Mouse (Mus musculus): ENCODE measurements around the gene Gm20388. TPM values are rescaled to one million over a fixed set of nuclear protein-coding genes. Genes with fewer than 3 reads are reported as not detected.

The Gm20388 gene
- polyA plus RNA-seq, 1 experiment from 2014 or later: not detected

DNA sequence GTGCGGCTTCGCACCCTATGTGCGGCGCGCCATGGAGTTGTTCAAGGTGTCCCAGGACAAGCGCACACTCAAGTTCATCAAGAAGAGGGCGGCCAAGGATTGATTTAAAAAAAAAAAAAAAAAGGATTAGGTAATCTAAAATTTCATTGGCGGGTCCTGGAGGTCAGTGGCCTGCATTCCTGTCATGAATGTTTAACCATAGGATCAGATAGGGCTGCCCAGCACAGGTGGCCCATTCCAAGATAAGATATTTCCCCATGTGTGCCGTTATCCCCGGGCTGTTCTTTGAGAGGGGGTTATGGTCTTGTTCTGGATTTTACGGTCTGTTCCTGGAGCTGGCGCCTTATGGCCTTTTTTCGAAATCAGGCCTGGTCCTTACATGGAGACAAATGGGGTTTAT is 2926.1 kb downstream of the Gm20388 start:
- Histone ChIP-seq H3K4me2 (no peak overlapping the region), H3K9me3 (replicated peaks) (no peaks in the 10 kb centered on the region), H3K27ac (no peak overlapping the region), H3K9ac (no peak overlapping the region), H3K36me3 (no peaks in the 10 kb centered on the region), H3K27me3 (0 out of 2 replicates have a peak, but pooled peaks cover 5% of the 10 kb centered on the region), H3K4me1 (replicated peaks) (no peaks in the 10 kb centered on the region), H3K4me3 (no peak overlapping the region)
- no peak for ATAC-seq (replicated peaks; ENCODE audit: insufficient number of reproducible peaks, insufficient read depth, low FRiP score, low read depth)
- 83% methylated on average over 13 of the region's 13 CpGs for WGBS

DNA sequence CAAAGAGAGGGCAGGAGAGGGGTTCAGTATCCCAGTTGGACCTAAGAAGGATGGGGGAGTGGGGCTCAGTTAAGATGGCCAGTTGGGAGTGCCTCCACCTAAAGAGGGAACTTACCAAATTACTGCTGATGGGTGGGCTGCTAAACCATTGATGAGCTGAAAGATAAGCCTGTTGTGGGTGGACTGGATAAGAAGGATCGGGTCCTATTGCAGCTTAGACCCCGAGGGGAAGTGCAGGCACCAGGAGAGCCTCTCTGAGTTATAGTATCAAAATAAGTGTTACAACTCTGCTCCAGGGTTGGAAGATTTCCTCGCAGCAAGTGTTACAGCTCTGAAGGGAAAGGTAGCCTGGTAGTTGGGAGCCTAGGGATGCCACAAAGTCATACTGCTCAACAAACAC is 2933.5 kb downstream of the Gm20388 start:
- H3K36me3 ChIP-seq: no peaks in the 10 kb centered on the region
- H3K4me3 ChIP-seq: no peak overlapping the region
- 64% methylated on average over 3 of the region's 3 CpGs for WGBS
- peaks cover 23% of the 10 kb centered on the region for H3K4me1 ChIP-seq (replicated peaks)
- ATAC-seq (replicated peaks; ENCODE audit: insufficient number of reproducible peaks, insufficient read depth, low FRiP score, low read depth): no peak
- H3K27me3 ChIP-seq: peaks cover 3% of the 10 kb centered on the region
- no peak overlapping the region for H3K9ac ChIP-seq
- no peaks in the 10 kb centered on the region for H3K9me3 ChIP-seq (replicated peaks)
- H3K27ac ChIP-seq: no peak overlapping the region
- H3K4me2 ChIP-seq: no peak overlapping the region

DNA sequence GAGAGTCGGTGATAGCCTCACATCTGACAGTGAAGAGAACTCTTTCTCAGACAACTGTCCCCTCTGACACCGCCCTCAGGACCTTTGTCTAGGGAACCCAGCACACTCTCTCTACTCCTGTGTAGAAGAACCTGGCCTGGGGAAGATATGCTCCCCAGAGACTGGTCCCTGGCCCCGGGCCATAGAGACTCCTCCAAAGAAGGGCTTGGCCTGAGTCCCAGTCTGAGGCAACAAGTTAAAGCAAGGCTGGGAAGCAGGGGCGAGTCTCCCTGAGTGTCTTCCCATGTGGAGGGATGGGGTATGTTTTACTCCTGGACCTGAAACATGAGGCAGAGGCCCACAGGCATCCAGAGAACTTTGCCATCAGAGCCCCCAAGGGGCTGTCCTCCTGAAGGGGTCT is 2935.0 kb downstream of the Gm20388 start:
- no peak for ATAC-seq (replicated peaks; ENCODE audit: insufficient number of reproducible peaks, insufficient read depth, low FRiP score, low read depth)
- WGBS: 51% methylated on average over 4 of the region's 4 CpGs

DNA sequence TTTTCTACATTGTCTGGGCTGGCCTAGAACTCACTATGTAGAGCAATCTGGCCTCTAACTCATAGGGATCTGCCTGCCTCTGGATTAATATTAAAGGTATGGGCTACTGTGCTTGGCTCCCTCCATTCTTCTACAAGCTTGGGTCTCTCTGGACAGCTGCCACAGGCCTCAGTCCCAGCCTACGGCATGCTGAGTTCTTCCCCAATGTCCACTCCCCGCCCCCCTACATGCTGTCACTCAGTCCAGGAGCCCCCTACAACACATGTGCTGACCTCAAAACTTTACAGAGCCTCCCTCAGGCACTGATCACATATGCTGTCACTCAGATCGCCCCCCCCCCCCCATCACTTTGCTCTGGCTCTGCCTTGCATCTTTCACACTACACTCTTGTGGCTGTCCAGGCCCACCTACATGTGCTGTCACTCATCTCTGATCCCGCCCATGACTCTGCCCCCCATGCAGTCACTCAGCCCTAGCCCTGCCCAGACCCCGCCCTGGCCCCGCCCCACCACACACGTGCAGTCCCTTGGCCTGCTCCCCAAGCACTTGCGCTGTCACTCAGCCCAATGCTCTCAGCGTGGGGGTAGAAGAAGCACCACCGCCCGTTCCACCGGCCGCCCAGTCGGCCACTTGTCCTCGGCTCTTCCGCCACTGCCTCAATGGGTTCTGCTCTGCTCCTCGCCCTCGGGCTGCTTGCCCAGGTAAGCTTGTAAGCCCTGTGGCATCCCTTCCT is 2937.4 kb downstream of the Gm20388 start, which contains the start of gene Cdh15:
Gene Cdh15 (plus strand): TSS at position 138 of the 733 bp plus-strand sequence.
- no peak within 1 kb of the TSS for H3K27ac ChIP-seq
- H3K36me3 ChIP-seq: no peaks in the 10 kb centered on the region
- peak; percentile 84 for ATAC-seq (replicated peaks; ENCODE audit: insufficient number of reproducible peaks, insufficient read depth, low FRiP score, low read depth)
- peaks cover 19% of the 10 kb centered on the region; the same call in 1 of the 2 replicates for H3K27me3 ChIP-seq
- H3K4me2 ChIP-seq: peak within 1 kb of the TSS; percentile 42
- 0 out of 2 replicates have a peak within 1 kb of the TSS, but pooled peaks have one; percentile 3 for H3K4me3 ChIP-seq
- no peak within 1 kb of the TSS for H3K9ac ChIP-seq
- 13% methylated on average over 17 of the region's 18 CpGs for WGBS
- peaks cover 24% of the 10 kb centered on the region for H3K4me1 ChIP-seq (replicated peaks)
- no peaks in the 10 kb centered on the region for H3K9me3 ChIP-seq (replicated peaks)

More for the DNA sequence above, 2935.0 kb downstream of the Gm20388 start:
- Histone ChIP-seq H3K27ac (no peak overlapping the region), H3K4me2 (no peak overlapping the region), H3K4me1 (replicated peaks) (peaks cover 23% of the 10 kb centered on the region), H3K9me3 (replicated peaks) (no peaks in the 10 kb centered on the region), H3K4me3 (no peak overlapping the region), H3K27me3 (peaks cover 9% of the 10 kb centered on the region), H3K9ac (no peak overlapping the region), H3K36me3 (no peaks in the 10 kb centered on the region)

DNA sequence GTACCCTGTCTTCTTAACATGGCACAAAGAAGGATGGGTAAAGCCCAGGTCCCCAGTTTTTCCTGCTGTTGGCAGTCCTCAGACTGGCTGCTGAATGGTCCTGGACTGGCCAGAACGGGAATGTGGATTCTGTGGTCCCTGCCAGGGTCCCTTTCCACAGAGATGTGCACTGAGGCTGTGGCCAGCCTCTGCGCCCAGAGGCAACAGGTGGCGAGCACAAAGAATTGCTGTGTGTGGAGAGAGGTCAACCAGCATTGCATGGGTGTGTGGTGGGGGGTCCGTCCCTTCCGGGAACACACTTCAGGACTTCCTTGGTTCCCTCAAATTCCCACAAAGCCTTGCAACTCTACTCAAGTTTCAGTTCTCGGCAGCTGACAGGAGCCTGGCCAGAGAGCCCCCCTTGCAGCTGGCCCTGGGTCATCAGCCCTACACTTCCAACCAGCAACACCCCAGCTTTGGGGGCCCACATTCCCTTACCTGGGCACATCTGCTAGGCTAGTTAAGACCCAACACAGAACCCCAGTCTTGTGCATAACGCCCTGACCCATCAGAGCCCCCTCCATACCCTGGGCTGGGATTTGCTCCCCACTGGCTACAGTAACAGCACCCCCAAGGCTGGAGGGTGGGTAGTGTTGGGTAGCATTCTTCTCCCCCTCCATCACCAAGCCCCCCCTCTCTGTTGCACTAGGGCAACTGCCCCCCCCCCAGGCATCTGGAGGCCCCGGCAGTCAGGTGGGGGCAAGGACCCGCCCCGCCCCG is 2938.7 kb downstream of the Gm20388 start:
- no peak overlapping the region for H3K9ac ChIP-seq

DNA sequence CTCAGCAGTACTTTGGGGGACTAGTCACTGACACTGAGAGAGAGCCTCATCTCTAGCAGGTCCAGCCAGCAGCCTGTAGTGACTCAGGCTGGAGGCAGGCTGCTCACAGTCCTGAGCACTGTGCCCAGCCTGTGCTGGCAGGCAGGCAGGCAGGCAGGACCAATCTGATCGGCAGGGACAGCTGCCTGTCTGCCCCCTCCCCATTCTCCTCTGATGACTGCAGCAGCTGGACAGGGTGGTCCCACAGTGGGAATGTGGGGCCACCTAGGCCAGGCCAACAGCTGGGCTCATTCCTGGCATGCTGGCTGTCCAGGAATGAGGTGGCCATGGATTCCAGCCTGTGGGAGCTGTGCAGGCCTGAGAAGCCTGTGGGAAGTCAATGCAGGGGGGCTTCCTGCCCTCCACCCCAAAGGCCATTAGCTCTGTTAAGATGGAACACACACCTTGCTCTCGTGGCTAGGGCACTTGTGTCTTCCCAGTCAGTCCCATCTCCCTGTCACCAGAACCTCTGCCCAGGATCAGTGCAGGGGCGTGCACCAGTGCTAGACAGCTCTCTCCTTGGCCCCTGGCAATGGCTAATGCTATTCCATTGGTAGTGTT is 2940.1 kb downstream of the Gm20388 start:
- ATAC-seq (replicated peaks; ENCODE audit: insufficient number of reproducible peaks, insufficient read depth, low FRiP score, low read depth): no peak
- 58% methylated on average over 3 of the region's 3 CpGs for WGBS
- H3K4me1 ChIP-seq (replicated peaks): peaks cover 28% of the 10 kb centered on the region
- no peaks in the 10 kb centered on the region for H3K9me3 ChIP-seq (replicated peaks)
- H3K4me3 ChIP-seq: no peak overlapping the region
- no peaks in the 10 kb centered on the region for H3K36me3 ChIP-seq
- no peak overlapping the region for H3K27ac ChIP-seq
- H3K4me2 ChIP-seq: no peak overlapping the region
- no peak overlapping the region for H3K9ac ChIP-seq
- peaks cover 21% of the 10 kb centered on the region; the same call in 1 of the 2 replicates for H3K27me3 ChIP-seq

More for the DNA sequence above, 2938.7 kb downstream of the Gm20388 start:
- Histone ChIP-seq H3K9me3 (replicated peaks) (no peaks in the 10 kb centered on the region), H3K4me1 (replicated peaks) (peaks cover 30% of the 10 kb centered on the region), H3K4me3 (no peak overlapping the region), H3K4me2 (no peak overlapping the region), H3K36me3 (no peaks in the 10 kb centered on the region), H3K27me3 (peaks cover 20% of the 10 kb centered on the region; the same call in 1 of the 2 replicates), H3K27ac (no peak overlapping the region)
- WGBS: 75% methylated on average over 11 of the region's 11 CpGs
- ATAC-seq (replicated peaks; ENCODE audit: insufficient number of reproducible peaks, insufficient read depth, low FRiP score, low read depth): no peak

DNA sequence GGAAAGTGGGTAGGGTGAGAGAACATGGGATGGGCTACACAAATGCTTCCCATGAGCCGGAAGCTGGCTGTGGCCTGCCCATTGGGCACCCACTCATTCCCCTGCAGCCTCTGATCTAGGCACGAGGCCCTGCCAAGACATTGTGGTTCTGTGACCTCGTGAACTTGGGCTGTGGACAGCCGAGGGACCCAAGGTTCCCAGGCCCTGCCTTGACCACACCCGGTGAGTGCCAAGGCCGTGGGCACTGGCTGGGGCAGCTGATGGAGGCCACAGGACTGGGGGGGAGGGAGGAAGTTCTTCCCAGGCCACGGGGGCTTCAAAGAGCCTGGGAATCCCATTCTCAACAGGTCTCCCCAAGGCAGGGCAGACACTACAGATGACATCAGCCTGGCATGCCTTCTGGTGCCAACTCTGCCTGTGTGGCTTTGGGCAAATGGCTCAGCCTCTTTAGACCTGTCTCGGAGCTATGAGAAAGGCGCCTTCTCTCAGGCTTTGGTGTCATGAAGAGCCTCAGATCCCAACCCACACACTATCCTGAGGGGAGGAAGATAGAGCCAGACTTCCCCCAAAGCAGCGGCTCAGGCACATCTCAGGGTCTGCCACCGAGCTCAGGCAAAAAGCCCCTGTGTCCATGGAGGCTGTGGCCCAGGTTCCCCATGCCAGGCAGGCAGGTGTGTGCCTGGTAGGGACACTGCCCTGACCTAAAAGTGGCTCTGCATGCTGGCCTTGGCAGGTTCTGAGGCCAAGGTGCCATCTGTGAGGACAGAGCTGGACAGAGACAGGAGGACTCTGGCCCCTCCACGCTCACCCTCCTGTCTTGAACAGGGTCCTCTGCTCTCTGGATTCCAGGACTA is 2941.3 kb downstream of the Gm20388 start:
- no peaks in the 10 kb centered on the region for H3K36me3 ChIP-seq
- peaks cover 21% of the 10 kb centered on the region; the same call in 1 of the 2 replicates for H3K27me3 ChIP-seq
- WGBS: 75% methylated on average over 12 of the region's 12 CpGs
- no peak for ATAC-seq (replicated peaks; ENCODE audit: insufficient number of reproducible peaks, insufficient read depth, low FRiP score, low read depth)
- H3K27ac ChIP-seq: no peak overlapping the region
- H3K4me2 ChIP-seq: no peak overlapping the region
- H3K4me1 ChIP-seq (replicated peaks): peaks cover 19% of the 10 kb centered on the region
- H3K9ac ChIP-seq: no peak overlapping the region
- H3K9me3 ChIP-seq (replicated peaks): no peaks in the 10 kb centered on the region
- no peak overlapping the region for H3K4me3 ChIP-seq

DNA sequence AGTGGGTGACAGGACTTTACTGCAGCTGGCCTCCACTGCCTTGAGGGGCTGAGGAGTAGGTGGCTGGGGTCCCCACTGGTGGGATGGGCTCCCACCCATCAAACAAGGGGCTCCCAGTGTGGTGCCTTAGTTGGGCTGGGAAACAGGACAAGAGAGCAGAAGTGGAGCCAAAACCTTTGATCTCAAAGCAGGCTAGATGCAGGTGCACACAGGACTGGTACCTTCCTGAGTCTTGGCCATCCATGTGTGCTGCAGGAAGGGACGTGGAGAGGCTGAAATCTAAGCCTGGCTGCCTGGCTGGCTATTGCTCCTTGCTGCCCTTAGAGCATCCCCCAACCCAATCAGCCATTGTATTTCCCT is 2941.9 kb downstream of the Gm20388 start:
- Histone ChIP-seq H3K27me3 (peaks cover 21% of the 10 kb centered on the region; the same call in 1 of the 2 replicates), H3K4me2 (no peak overlapping the region)
- no peak for ATAC-seq (replicated peaks; ENCODE audit: insufficient number of reproducible peaks, insufficient read depth, low FRiP score, low read depth)

DNA sequence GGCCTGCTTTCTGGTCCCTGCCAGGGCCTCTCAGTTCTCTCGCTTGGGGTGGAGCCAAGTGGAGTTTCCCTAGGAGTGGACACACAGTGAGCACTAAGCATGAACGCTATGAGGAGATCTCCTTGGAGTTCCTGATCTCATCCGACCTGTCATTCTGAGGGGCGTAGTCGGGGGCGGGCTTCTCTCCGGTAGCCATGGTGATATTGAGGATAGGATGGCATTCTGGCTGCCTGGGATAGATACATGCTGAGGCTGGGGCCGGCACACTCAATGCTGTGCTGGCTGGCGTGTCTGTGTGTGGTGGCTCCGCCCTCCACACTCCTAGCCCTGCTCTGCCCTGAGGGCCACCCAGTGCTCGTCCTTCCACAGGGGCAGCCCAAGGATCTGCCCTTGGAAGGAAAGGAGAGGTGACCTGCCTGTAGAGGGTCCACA is 2942.7 kb downstream of the Gm20388 start:
- no peak for ATAC-seq (replicated peaks; ENCODE audit: insufficient number of reproducible peaks, insufficient read depth, low FRiP score, low read depth)
- Histone ChIP-seq H3K27ac (no peak overlapping the region), H3K9ac (no peak overlapping the region), H3K27me3 (peaks cover 21% of the 10 kb centered on the region; the same call in 1 of the 2 replicates), H3K4me2 (no peak overlapping the region), H3K4me3 (no peak overlapping the region), H3K4me1 (replicated peaks) (peaks cover 10% of the 10 kb centered on the region), H3K36me3 (no peaks in the 10 kb centered on the region), H3K9me3 (replicated peaks) (no peaks in the 10 kb centered on the region)
- WGBS: 36% methylated on average over 11 of the region's 11 CpGs

More for the DNA sequence above, 2941.9 kb downstream of the Gm20388 start:
- no peaks in the 10 kb centered on the region for H3K9me3 ChIP-seq (replicated peaks)
- H3K4me1 ChIP-seq (replicated peaks): peaks cover 18% of the 10 kb centered on the region
- H3K36me3 ChIP-seq: no peaks in the 10 kb centered on the region
- no peak overlapping the region for H3K27ac ChIP-seq
- 81% methylated on average over 1 of the region's 1 CpGs for WGBS
- no peak overlapping the region for H3K4me3 ChIP-seq
- H3K9ac ChIP-seq: no peak overlapping the region

DNA sequence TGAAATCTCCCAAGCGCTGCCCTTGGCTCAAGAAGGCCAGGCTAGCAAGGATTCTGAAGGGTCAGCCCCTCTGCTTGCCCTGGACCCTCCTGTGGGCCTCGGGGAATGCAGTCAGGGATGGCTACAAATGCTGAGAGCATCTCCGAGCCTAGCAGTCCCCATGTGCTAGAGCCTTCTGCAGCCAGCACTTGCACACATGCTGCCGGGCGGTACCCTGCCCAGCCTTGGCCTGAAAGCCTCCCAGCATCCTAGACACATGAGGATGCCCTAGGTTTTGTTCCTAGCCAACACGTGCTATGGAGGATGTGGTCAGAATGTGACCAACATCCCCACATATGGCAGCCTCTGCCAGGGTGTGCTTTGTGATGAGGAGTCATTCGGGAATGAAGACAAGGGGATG is 2943.7 kb downstream of the Gm20388 start:
- 69% methylated on average over 7 of the region's 7 CpGs for WGBS
- no peak overlapping the region for H3K9ac ChIP-seq
- no peaks in the 10 kb centered on the region for H3K36me3 ChIP-seq
- H3K4me1 ChIP-seq (replicated peaks): peaks cover 7% of the 10 kb centered on the region; the same call in 1 of the 2 replicates
- H3K4me2 ChIP-seq: no peak overlapping the region
- ATAC-seq (replicated peaks; ENCODE audit: insufficient number of reproducible peaks, insufficient read depth, low FRiP score, low read depth): no peak
- H3K9me3 ChIP-seq (replicated peaks): no peaks in the 10 kb centered on the region
- no peak overlapping the region for H3K4me3 ChIP-seq
- H3K27ac ChIP-seq: no peak overlapping the region
- H3K27me3 ChIP-seq: peaks cover 16% of the 10 kb centered on the region; the same call in 1 of the 2 replicates
